Mouse (Mus musculus) large intestine, adult 2 months (tissue): Measurements from ENCODE around the gene Kbtbd4. TPM values are rescaled to one million over a fixed set of nuclear protein-coding genes. Genes with fewer than 3 reads are reported as not detected.

ENCODE experiments used
- DNase-seq: peaks from one replicate; pipeline ENCODE4 v3.0.0-alpha.2; 2012; ENCODE audit warnings: low read depth, low spot score
- WGBS: fragments of 180-500 bp; shearing (Covaris S2); methylation state at CpG from one replicate; pipeline ENCODE4 v1.1.7; 2018; 5-methylcytosine and 5-hydroxymethylcytosine counted together
- polyA plus RNA-seq: library from polyadenylated mRNA; depleted of rRNA; stranded (reverse); fragments of >200 nt; gene quantifications from 2 replicates; pipeline ENCODE4 v1.2.3, GENCODE M21; 2012

The Kbtbd4 gene
- polyA plus RNA-seq, 1 experiment, result 9.6 TPM

DNA sequence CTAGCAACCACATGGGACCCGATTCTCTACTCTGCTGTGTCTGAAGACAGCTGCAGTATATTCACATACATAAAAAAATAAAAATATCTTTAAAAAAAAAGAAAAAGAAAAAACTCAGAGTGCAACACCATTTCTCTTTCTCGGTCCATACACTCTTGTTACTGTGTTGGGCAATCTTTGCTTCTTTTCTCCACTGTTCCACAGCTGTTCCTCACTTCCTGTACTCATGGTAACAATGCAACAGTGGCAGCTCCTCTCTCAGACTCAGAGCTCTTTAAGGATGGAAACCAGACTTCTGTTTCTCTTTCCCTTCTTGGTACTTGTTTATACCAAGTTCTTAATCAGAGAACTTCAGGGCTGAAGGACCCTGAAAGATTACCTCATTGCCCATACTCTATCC, 1.1 kb upstream of the Kbtbd4 start:
- DNase-seq, result no peak
- WGBS, result 58% methylated on average over 2 of the region's 2 CpGs

DNA sequence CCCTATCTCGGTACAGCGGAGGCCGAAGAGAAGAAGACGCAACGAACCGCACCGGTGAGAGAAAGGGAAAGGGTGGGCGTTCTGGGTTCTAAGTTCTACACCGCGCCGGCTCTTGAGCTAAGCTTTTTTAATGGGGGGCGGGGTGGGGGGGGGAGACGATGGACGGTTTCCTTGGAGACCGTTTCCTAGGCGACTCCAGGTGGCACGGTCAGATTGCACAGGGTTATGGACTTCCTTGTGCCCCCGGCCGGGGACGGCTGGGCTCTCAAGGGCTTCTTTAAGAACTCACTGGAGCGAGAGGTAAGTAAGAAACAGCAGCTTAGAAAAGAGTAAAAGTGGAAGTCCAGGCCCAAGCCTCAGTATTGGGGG, 300 bp downstream of the Kbtbd4 start:
- under 1% methylated on average over 21 of the region's 21 CpGs for WGBS
- no peak for DNase-seq

DNA sequence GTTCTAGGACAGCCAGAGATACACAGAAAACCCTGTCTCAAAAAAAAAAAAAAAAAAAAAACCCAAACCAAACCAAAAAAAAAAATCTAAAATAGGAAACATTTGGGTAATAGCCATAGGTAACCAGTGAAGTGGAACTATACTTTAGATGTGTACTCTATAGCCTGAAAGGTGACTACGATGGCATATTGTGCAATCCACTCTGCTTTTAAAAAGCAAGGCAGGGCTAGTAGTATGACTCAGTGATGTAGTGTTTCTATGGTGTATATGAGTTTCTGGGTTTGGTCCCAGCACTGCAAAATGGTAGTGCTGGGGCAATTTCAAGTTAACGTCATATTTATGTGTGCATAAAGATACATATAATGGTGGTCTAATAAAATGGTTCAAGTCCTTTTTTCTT, 2.2 kb downstream of the Kbtbd4 start:
- 60% methylated on average over 2 of the region's 2 CpGs for WGBS
- DNase-seq, result no peak

DNA sequence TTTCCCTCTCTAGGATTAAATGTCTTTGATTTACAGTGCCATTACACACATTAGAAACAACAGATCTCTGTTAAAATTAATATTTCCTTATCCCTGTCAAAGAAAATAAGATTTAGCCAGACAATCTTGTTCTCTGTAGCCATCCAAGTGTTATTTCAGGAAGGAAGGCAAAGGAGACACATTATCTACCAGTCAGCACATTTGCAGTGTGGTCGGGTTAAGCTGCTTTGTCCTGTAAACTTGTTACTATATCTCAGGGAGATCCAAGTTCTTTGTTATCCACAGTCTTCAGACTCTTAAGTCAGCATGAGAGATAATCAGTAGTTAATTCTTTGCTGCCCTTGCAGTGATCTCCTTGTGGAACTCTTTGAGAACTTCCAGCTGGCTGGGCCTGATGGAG, 6.3 kb downstream of the Kbtbd4 start:
- 69% methylated on average over 1 of the region's 1 CpGs for WGBS
- no peak for DNase-seq

DNA sequence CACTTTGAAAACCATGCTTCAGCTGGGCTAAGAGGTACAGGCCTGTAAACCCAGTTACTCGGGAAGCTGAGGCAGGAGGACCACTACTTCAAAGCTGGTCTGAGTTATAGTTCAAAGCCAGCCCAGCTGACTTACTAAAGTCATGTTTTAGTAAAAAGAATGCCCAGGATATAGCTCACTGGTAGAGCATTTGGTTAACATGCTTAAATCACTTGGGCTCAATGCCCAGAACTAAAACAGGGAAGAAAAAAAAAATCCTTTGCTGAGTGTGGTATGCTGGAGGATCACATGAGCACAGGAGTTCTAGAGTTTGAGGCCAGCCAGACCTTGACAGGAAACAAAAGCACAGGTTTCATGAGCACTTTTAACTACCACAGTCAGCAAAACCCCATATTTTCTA, 7.1 kb downstream of the Kbtbd4 start:
- 66% methylated on average over 1 of the region's 1 CpGs for WGBS
- DNase-seq, result no peak

DNA sequence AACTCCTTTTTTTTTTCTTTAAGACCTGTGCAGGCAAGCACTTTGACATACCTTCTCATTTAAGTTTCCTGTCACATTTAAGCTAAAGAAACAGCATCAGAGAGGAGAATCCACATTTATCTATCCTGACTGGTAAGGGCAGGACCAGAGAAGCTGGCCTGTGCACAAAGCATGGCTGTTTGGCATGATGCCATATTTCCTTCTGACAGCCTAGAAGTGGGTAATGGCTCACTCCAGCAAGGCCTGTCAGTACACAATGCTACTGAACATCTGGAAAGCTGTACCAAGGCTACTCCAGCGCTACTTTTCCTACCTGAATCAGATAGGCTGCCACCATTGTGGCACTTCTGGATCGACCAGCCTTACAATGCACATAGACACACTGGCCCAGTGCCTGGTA, 9.1 kb downstream of the Kbtbd4 start:
- 37% methylated on average over 2 of the region's 2 CpGs for WGBS
- DNase-seq, result no peak

DNA sequence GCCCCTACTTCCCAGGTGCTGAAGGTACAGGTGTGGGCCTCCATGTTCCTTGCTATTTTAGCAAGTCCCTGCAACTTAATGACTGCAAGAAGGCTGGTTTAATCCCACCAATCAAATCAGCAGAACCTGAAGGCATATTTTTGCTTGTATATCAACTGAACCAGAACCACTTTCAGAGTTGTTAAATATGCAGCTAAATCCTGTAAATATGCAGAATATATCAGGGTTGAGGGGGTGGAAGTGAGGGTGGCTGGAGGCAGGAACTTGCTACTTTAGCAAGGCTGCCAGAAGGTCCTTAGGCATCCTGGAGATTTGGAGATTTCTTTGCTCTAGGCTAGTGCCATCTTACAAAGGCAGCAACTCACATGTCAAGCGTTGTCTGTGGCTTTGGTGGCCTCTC, 11.0 kb downstream of the Kbtbd4 start:
- 71% methylated on average over 1 of the region's 1 CpGs for WGBS
- no peak for DNase-seq

DNA sequence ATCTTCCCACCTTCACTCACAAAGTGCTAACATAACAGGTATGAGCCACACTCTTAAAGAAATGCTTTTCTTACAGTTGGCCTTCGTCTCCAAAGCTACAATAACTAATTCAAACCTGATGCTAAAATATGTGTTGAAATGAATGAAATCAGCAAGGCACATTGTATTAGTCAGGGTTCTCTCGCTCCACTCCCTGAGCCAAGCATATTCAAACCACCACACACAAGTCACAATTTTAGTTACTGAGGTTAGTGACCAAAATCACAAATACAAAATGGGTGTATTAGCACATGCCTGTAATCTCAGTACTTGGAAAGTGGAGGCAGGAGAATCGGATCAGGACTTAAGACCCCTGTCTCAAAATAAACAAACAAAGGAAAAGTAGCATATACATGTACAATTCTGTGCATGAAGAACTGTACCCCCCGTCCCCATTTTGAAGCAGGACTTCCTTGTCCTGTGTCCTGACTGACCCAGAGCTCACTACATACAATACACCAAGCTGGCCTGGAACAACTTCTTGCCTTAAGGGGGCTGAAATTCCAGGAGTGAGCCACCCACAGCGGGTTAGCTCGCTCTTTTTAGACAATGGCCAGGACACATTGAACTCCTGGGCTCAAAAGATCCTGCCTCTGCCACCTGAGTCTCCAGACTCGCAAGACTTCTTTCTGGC, 12.2 kb downstream of the Kbtbd4 start:
- no peak for DNase-seq
- WGBS, result 8% methylated on average over 7 of the region's 7 CpGs

DNA sequence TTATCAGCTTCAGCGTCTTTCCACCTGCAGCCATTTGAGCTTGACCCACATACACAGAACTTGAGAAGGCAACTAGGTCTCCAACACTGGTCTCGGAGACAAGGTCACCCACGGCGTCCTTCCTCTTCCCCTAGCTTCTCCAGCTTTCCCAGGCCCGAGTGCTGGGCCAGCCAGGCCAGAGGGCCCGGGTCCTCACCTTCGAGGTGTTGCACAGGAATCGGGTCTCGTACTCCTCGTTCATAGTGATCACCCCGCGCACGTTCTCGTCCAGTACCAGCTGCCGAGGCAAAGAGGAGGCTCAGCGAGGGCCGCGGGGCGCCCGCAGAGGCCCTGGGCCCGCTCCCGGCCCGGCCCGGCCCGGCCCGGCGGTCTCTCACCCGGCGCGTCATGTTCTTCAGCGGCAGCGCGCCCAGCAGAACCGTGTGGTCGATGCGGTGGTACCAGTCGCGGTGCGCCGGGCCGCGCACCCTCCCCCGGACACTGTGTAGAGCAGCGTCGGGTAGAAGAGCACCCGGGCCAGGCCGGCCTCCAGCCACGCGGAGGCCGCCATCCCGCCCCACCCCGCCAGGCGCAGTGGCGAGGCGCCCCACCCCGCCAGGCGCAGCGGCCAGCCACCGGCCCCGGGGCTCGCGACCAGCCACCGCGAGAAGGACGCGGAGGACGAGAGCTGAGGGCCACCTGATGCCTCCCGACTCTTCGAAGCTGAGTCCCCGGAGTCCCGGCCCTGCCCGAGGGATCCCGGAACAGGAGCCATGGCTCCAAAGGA, 12.9 kb downstream of the Kbtbd4 start:
- no peak for DNase-seq
- WGBS, result under 1% methylated on average over 73 of the region's 73 CpGs

DNA sequence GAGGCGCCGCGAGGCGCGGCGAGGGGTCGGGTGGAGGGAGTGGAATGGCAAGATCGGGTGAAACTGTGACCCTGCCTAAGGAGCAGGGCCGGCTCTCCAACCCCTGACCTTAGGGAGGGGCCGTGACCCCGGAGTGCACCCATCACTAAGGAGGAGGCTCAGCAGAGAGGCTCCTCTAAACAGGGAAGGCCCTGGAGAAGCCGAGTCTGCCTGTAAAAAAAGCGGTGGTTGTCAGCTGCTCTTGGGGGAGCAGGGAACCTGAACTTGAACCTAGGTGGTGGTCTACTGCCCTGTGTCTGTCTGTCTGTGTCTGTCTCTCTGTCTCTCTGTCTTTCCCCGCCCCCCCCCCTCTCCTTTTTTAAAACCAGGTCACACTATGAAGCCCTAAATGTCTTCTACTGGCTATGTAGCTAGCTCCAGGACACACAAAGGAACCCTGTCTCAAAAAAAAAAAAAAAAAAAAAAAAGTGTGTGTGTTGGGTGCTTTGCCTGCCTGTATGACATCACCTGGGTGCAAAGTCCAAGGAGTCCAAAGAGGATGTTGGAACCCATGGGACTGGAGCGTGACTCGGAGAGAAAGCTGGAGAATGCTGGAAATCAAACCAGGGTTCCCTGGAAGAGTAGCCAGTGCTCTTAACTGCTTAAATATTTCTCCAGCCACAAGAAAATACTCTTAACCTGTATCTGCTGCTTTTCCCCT, 13.6 kb downstream of the Kbtbd4 start:
- peak; percentile 95 for DNase-seq
- 3% methylated on average over 16 of the region's 16 CpGs for WGBS

DNA sequence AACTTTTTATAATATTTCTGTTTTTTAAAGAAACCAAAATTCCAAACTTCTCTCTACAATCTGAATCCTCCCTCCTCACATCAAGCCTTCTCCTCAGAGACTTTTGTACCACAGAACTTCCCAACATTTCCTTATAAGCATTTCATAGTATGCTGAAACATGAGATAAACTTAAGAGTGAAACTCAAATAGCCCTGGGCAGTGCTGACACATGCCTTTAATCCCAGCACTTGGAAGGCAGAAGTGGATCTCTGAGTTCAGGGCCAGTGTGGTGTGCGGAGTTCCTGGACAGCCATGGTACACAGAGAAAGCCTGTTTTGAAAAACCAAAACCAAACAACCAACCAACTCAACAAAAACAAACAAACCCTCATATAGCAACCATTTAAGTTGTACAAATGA, 16.6 kb downstream of the Kbtbd4 start:
- WGBS, result 76% methylated on average over 1 of the region's 1 CpGs

DNA sequence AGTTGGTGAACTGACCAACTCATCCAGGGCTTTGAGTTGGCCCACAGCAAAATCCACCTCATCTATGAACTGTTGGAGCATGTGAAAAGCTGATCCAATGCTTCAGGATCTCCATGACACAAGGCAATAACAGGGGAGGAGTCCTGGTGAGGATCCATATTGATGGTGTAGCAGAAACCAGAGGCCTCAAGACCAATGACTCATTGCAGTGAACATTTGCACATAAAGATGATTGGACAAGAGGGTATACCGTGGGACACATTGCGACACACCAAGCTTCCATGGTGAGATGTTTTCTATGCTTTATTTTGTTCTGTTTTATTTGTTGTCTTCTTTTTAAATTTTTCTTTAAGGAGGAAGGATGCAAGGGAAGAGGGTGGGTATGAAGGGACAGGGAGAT, 18.1 kb downstream of the Kbtbd4 start:
- WGBS, result 86% methylated on average over 2 of the region's 2 CpGs

More for the DNA sequence above, 16.6 kb downstream of the Kbtbd4 start:
- DNase-seq, result no peak

DNA sequence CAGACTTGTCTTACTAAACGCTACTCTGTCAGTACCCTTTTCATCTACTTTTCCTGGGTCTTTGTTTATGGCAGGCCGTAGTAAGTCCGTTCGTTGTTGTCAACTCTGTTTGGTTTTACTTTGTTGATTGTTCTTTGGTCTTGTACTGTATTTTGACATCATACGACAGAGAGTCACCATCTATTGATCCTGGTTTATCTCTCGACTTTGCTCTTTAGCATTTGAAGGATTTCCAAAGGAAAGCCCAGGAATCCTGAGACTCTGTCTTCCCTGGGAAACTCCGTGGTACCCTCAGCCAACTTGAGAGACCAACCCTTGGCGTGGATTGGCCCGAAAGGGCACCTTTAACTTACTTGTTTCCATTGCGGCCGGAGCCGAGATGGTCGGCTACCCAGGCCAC, 24.0 kb downstream of the Kbtbd4 start:
- no peak for DNase-seq
- WGBS, result 89% methylated on average over 13 of the region's 13 CpGs

More for the DNA sequence above, 18.1 kb downstream of the Kbtbd4 start:
- no peak for DNase-seq

DNA sequence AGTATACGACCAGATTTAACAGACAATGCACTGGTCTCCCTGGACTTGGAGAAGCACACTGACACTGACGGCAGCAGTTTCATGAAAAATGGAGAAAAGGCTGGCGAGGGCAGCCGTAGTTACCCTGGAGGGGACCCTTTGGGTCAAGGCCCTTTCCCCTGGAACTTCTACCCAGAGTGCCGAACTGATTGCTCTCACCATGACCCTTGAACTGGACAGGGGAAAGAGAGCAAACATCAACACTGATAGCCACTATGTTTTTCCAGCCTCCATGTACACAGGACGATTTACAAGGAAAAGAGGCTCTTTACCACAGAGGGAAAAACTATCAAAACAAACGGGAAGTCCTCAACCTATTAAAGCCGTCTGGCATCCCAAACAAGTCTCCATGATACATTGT, 27.3 kb downstream of the Kbtbd4 start:
- WGBS, result 50% methylated on average over 8 of the region's 8 CpGs
- DNase-seq, result no peak

DNA sequence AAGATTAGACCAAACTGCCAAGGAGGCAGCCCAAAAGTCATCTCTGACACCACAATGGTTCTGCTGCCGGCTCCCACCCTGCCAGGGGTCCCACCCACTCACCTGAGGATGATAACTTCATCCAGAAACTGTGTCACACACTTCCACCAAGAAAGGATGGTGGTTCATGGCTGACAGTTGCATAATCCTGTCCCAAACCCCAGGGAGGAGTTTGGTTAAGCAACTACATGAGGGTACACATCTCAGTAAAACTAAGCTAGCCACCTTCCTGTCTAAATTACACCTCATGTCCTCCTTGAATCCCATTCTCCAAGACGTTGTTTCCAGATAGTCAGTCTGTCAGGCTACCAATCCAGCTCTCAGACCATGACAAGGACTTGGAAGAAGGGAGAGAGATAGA, 27.7 kb downstream of the Kbtbd4 start:
- DNase-seq, result no peak
- 46% methylated on average over 2 of the region's 2 CpGs for whole genome bisulfite sequencing

DNA sequence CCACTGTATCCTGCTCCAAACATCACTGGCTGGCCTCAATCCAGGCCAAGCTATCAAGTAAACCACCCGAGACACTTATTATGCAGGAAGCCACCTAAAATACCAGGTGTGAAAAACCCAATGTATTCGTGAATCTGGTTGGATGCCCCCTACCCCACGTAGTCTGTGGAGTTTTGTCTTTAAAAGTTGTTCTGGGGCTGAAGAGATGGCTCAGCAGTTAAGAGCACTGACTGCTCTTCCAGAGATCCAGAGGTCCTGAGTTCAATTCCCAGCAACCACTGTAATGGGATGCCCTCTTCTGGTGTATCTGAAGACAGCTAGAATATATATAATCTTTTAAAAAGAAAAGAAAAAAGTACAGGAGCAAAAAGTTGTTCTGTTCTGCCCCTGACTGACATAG, 33.8 kb downstream of the Kbtbd4 start:
- WGBS, result 72% methylated on average over 3 of the region's 3 CpGs
- no peak for DNase-seq

DNA sequence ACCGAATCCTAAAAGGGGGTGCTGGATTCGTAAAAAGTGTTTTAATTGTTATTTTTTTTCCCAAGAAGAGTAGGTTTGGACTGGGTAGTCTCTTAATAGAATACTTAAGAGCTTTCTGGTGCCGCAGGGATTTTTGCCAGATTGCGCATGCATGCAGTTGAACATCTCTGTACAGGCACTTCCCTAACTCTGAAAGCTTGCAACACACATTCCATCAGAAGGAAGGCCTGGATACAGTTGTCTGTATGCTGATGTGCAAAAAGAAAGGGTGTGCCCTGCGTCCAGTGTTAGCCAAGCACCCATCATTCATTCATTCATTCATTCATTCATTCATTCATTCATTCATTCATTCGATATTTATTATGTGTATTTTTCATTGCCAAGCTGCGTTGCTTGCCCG, 35.2 kb downstream of the Kbtbd4 start:
- WGBS, result 33% methylated on average over 8 of the region's 8 CpGs
- no peak for DNase-seq

DNA sequence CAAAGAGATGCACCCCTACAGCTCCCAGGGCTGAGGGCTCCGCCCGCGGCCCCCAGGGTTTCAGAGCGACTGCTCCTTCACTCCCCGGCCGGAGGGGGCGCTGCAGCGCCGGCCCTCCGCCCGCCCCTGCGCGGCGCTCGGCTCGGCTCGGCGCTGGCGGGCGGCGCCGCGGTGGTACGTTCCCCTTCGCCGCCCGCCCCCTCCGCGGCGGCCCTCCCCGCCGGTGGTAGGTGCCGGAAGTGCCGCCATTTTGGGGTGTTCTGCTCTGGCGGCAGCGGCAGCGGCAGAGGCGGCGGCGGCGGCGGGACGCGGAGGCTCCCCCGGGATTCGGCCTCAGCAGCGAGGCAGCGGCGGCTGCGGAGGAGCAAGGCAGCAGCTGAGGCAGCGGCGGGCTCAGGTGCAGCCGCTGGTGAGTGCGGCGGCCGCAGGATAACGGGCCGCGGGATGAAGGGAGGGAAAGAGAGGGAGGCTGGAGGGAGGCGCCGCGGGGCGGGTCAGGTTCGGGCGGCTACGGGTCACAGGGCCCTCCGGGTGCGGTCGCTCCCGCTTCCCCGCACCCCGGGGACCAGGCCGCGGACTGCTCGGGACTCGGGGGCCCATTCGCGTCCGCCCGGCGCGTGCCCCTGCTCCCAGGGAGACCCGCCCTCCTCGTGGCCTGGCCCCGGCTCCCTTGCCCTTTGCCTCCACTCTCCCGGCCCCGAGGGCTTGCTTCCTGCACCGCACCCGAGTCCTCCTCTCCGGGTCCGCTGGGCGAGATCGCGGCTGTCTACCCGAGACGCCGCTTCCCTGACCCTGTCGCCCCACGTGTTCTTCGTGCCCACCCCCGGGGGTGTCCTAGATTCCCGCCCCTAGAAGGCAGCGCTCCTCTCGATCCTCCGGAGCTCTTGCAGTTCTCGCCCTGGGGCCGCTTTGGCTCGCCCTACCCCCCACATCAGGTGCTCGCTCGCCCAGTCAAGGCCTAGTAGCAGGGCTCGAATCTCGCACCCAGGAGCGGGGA, 36.0 kb downstream of the Kbtbd4 start, which contains the start of gene Celf1:
Gene Celf1, plus strand, starts transcription at position 150 of the 997 bp plus-strand sequence.
- peak; percentile 47 for DNase-seq
- under 1% methylated on average over 96 of the region's 113 CpGs for WGBS

DNA sequence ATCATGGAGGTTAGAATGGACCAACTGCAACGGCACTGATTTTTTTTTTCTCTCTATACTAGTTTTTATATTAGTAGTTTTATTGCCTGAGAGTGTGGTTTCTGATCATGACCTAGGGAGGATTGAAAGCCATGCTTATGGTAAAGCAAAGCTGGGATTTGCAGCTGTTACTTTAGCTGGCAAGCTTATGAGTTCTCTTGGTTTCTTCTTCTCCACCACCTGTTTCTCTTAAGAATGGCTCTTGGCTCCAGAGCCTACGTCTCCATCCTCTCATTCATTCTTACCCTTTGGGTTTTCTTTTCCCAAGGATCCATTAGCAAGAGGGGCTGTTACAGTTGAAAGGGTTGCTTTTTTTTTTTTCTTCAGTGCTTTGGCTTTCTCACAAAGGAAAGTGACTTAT, 37.2 kb downstream of the Kbtbd4 start:
- no peak for DNase-seq
- 17% methylated on average over 2 of the region's 2 CpGs for WGBS

DNA sequence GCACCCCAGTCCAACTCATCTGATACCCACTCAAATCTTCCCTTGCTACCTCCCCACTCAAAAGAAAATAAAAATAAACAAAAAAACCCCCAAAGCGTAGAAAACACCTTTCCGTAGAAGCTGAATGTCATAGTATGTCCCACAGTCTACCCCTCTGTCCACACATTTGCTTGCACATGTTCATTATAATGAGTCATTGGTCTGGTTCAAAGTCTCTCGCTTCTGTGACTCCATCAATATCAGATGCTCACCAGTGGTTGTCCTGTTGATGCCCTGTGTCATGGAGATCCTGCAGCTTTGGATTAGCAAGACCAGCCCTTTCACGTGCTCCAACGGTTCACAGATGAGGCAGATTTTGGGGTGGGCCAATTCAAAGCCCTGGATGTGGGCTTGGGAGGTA, 45.6 kb downstream of the Kbtbd4 start:
- DNase-seq, result no peak
- WGBS, result 84% methylated on average over 5 of the region's 5 CpGs
